Mouse (Mus musculus) frontal cortex, postnatal 36 days (tissue): Measurements from ENCODE around the gene Ankrd33.

ENCODE experiments used
- DNase-seq, 2 experiments: peaks; one replicate each; pipeline ENCODE4 v3.0.0; 2022; ENCODE audit warnings: low spot score in 2 of 2

Ankrd33 gene

GRCm38 (mm10) chr15:101123202-101123601, 7.6 kb downstream of the Ankrd33 start:
- no peak for DNase-seq

GRCm38 (mm10) chr15:101125561-101125960, 10.0 kb downstream of the Ankrd33 start:
- DNase-seq: no peak

- no peak for DNase-seq
Observed at GRCm38 (mm10) chr15:101126876-101127544, 11.5 kb downstream of the Ankrd33 start.

GRCm38 (mm10) chr15:101128181-101129089, 12.9 kb downstream of the Ankrd33 start, which contains the start of gene Acvrl1:
Gene Acvrl1, plus strand, starts transcription at chr15:101128522.
- no peak for DNase-seq

- no peak for DNase-seq
Observed at GRCm38 (mm10) chr15:101129412-101129811, 13.9 kb downstream of the Ankrd33 start.

GRCm38 (mm10) chr15:101131498-101131897, 15.9 kb downstream of the Ankrd33 start:
- no peak for DNase-seq

- no peak for DNase-seq
Observed at GRCm38 (mm10) chr15:101132041-101132440, 16.5 kb downstream of the Ankrd33 start.

- no peak for DNase-seq
Observed at GRCm38 (mm10) chr15:101132761-101133160, 17.2 kb downstream of the Ankrd33 start.

- DNase-seq: no peak
Observed at GRCm38 (mm10) chr15:101133993-101134704, 18.6 kb downstream of the Ankrd33 start.

GRCm38 (mm10) chr15:101135405-101135804, 19.9 kb downstream of the Ankrd33 start:
- DNase-seq: no peak

GRCm38 (mm10) chr15:101137455-101137854, 21.9 kb downstream of the Ankrd33 start:
- no peak for DNase-seq

- DNase-seq: no peak
Observed at GRCm38 (mm10) chr15:101138675-101139074, 23.1 kb downstream of the Ankrd33 start.

GRCm38 (mm10) chr15:101139885-101140284, 24.3 kb downstream of the Ankrd33 start:
- no peak for DNase-seq

- DNase-seq: no peak
Observed at GRCm38 (mm10) chr15:101140587-101140986, 25.0 kb downstream of the Ankrd33 start.

- DNase-seq: no peak
Observed at GRCm38 (mm10) chr15:101141061-101141541, 25.5 kb downstream of the Ankrd33 start.

- no peak for DNase-seq
Observed at GRCm38 (mm10) chr15:101142672-101143071, 27.1 kb downstream of the Ankrd33 start.

GRCm38 (mm10) chr15:101143494-101143893, 27.9 kb downstream of the Ankrd33 start:
- DNase-seq: peak in 1 of 2 experiments; percentile 56

GRCm38 (mm10) chr15:101144176-101144575, 28.6 kb downstream of the Ankrd33 start:
- DNase-seq: no peak

- DNase-seq: no peak
Observed at GRCm38 (mm10) chr15:101144779-101145178, 29.2 kb downstream of the Ankrd33 start.

- peak; percentile 89 to 94 for DNase-seq
Observed at GRCm38 (mm10) chr15:101145424-101146099, 30.0 kb downstream of the Ankrd33 start.
